Mouse (Mus musculus) intestine, embryonic 14.5 days (tissue): ENCODE results near the gene N4bp3. TPM values are rescaled to one million over a fixed set of nuclear protein-coding genes. Genes with fewer than 3 reads are reported as not detected.
A peak's percentile ranks its signal among the peaks of the same experiment; 100 is the strongest.
"Not testable (repeated sequence)": the region's sequence is repeated elsewhere in the genome, so short reads cannot be mapped to it uniquely, and the experiment has no call there.

ENCODE experiments used
- ATAC-seq: fragments of 200-750 bp; cut with Nextera tagmentation; replicated peaks from 2 replicates; pipeline ENCODE4 v1.8.0; 2017; ENCODE audit warnings: low read depth, moderate number of reproducible peaks, moderate TSS enrichment, moderate library complexity; ENCODE audit not compliant: low FRiP score, low TSS enrichment
- DNase-seq: peaks from one replicate; pipeline ENCODE4 v3.0.0-alpha.2; 2018; ENCODE audit warnings: low spot score
- H3K27ac ChIP-seq: fragments of 300-500 bp; sonication (generic); 2 replicates; pipeline ENCODE4 v1.5.1; 2014; ENCODE audit warnings: low read depth, mild to moderate bottlenecking, control low read depth
- H3K27me3 ChIP-seq: fragments of 300-500 bp; sonication (generic); replicated peaks from 2 replicates; pipeline ENCODE4 v1.6.1; 2014; ENCODE audit warnings: low read length, control low read depth; ENCODE audit not compliant: control insufficient read depth, insufficient read depth
- H3K36me3 ChIP-seq: fragments of 300-500 bp; sonication (generic); 2 replicates; pipeline ENCODE4 v1.6.1; 2014; ENCODE audit warnings: low read length, control low read depth; ENCODE audit not compliant: control insufficient read depth, insufficient read depth
- H3K4me1 ChIP-seq: fragments of 300-500 bp; sonication (generic); replicated peaks from 2 replicates; pipeline ENCODE4 v1.6.1; 2014; ENCODE audit warnings: low read length, control low read depth, mixed read lengths; ENCODE audit not compliant: control insufficient read depth, insufficient read depth
- H3K4me2 ChIP-seq: fragments of 300-500 bp; sonication (generic); 2 replicates; pipeline ENCODE4 v1.6.1; 2014; ENCODE audit warnings: low read length
- H3K4me3 ChIP-seq: fragments of 300-500 bp; sonication (generic); 2 replicates; pipeline ENCODE4 v1.5.1; 2014; ENCODE audit warnings: low read depth, low read length, control low read depth, mixed read lengths
- H3K9ac ChIP-seq: fragments of 300-500 bp; sonication (generic); 2 replicates; pipeline ENCODE4 v1.6.1; 2014; ENCODE audit warnings: mild to moderate bottlenecking, low read length
- H3K9me3 ChIP-seq: fragments of 300-500 bp; sonication (generic); 2 replicates; pipeline ENCODE4 v1.6.1; 2016; ENCODE audit warnings: low read length, control low read depth; ENCODE audit not compliant: control insufficient read depth
- WGBS: fragments of 180-500 bp; shearing (Covaris S2); extraction: QIAGEN DNeasy Blood & Tissue Kit; methylation state at CpG from one replicate; pipeline ENCODE4 v1.1.7; 2014; 5-methylcytosine and 5-hydroxymethylcytosine counted together
- polyA plus RNA-seq: library from polyadenylated mRNA; unstranded; fragments of >200 nt; fragmentation: Nextera tagmentation; extraction: Ambion mirVana; gene quantifications from 2 replicates; pipeline ENCODE4 v1.2.1, GENCODE M21; 2014

The N4bp3 gene
- polyA plus RNA-seq, 1 experiment from 2014 or later: 17.3 TPM

DNA sequence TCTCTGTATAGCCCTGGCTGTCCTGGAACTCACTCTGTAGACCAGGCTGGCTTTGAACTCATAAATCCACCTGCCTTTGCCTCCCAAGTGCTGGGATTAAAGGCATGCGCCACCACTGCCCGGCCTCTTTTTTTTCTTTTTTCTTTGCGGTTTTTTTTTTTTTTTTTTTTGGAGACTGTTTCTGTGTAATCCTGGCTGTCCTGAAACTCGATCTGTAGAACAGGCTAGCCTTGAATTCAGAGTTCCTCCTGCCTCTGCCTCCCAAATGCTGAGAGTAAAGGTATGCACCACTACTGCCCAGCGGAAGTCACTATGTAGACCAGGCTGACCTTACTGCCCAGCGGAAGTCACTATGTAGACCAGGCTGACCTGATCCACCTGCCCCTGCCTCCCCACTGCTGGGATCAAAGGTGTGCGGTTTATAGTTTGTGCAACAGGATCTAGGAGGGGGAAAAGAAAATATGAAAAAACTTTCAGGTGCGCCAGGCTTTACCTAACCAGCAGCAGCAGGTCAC is 31.7 kb downstream of the N4bp3 start:
- H3K4me3 ChIP-seq: peak overlapping the region; percentile 95
- peaks cover 18% of the 10 kb centered on the region; the same call in 1 of the 2 replicates for H3K4me1 ChIP-seq
- no peaks in the 10 kb centered on the region for H3K27me3 ChIP-seq
- DNase-seq (no peak), ATAC-seq (peak; percentile 33)
- H3K4me2 ChIP-seq: peak overlapping the region; percentile 85
- no peaks in the 10 kb centered on the region for H3K9me3 ChIP-seq
- 55% methylated on average over 8 of the region's 8 CpGs for WGBS
- H3K9ac ChIP-seq: no peak overlapping the region
- no peak overlapping the region for H3K27ac ChIP-seq
- H3K36me3 ChIP-seq: peaks cover 25% of the 10 kb centered on the region

DNA sequence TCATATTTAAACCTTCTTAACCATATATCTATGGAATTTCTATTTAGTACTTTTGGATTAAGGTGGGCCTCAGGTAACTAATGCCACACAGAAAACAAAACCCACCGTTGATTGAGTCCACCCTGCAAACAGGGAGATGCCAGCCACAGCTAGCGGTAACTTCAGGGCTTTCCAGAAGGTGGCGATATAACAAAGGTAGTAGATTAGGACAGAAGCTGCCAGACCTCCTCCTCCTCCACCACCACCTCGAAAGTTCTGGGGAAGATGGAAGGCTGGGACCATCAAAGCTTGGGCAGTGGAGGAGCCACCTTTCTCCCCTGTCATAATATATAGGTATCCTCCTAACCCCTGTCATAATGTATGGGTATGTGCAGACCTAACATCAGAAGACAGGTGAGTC is 32.9 kb downstream of the N4bp3 start:
- DNase-seq (peak; percentile 83), ATAC-seq (no peak)
- Histone ChIP-seq H3K9ac (no peak overlapping the region), H3K4me1 (peaks cover 18% of the 10 kb centered on the region; the same call in 1 of the 2 replicates), H3K27ac (no peak overlapping the region), H3K27me3 (no peaks in the 10 kb centered on the region), H3K36me3 (peaks cover 12% of the 10 kb centered on the region), H3K9me3 (no peaks in the 10 kb centered on the region), H3K4me2 (no peak overlapping the region), H3K4me3 (no peak overlapping the region)
- 6% methylated on average over 4 of the region's 4 CpGs for WGBS

GRCm38 (mm10) chr11:51616113-51616512 is 34.5 kb downstream of the N4bp3 start:
- H3K4me2 ChIP-seq: peak overlapping the region; percentile 76
- H3K4me3 ChIP-seq: peak overlapping the region; percentile 36
- DNase-seq, H3K9me3 ChIP-seq, H3K36me3 ChIP-seq, H3K27me3 ChIP-seq, ATAC-seq: not testable (repeated sequence)
- 91% methylated on average over 7 of the region's 7 CpGs for WGBS
- peak overlapping the region; percentile 58; the same call in 1 of the 2 replicates for H3K9ac ChIP-seq
- H3K27ac ChIP-seq: peak overlapping the region; percentile 89; the same call in 1 of the 2 replicates
- H3K4me1 ChIP-seq: peaks cover 18% of the 10 kb centered on the region; the same call in 1 of the 2 replicates

DNA sequence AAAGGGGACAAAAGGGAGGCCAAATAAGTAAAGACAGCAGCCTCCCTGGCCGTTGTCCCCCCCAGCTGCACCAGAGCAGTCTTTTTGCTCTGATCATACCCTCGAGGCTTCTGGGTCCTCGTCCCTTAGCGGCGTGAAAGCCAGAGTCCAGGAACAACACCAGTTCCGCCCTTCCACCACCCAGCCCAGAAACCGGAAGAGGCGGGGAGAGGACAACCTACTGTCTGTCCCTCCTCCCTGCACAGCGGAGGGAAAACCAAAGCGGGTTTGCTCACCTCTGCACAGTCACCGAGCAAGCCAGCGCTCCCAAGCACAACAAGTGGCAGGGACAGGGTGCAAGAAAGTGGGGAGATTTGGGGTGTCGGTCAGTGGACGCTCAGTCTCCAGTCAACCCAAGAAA is 35.0 kb downstream of the N4bp3 start:
- ATAC-seq (peak; percentile 55), DNase-seq (peak; percentile 83)
- Histone ChIP-seq H3K9ac (peak overlapping the region; percentile 58), H3K4me1 (peaks cover 15% of the 10 kb centered on the region; the same call in 1 of the 2 replicates), H3K4me2 (peak overlapping the region; percentile 76), H3K27me3 (no peaks in the 10 kb centered on the region), H3K9me3 (no peaks in the 10 kb centered on the region), H3K36me3 (no peaks in the 10 kb centered on the region), H3K27ac (peak overlapping the region; percentile 89), H3K4me3 (peak overlapping the region; percentile 36)
- WGBS: 4% methylated on average over 14 of the region's 14 CpGs

DNA sequence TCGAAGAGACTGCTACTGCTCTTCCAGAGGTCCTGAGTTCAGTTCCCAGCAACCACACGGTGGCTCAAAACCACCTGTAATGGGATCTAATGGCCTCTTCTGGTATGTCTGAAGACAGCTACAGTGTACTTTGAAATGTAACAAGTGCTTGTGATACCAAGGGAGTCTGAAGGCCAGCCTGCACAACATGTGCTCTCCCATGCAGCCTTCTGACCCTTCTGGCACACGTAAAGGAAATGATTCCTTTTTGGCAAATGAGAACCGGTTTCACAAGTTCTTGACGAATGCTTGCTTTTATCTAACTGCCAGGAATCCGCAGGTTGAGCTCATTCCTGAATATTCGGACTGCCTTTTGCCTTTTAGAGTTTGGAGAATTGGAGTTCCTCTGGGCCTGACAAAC is 35.5 kb downstream of the N4bp3 start:
- 31% methylated on average over 7 of the region's 7 CpGs for WGBS
- Histone ChIP-seq H3K4me2 (peak overlapping the region; percentile 76), H3K27ac (peak overlapping the region; percentile 89), H3K9me3 (no peaks in the 10 kb centered on the region), H3K36me3 (no peaks in the 10 kb centered on the region), H3K9ac (peak overlapping the region; percentile 58), H3K4me3 (peak overlapping the region; percentile 36), H3K27me3 (no peaks in the 10 kb centered on the region), H3K4me1 (peaks cover 10% of the 10 kb centered on the region; the same call in 1 of the 2 replicates)
- no peak for ATAC-seq
- no peak for DNase-seq

DNA sequence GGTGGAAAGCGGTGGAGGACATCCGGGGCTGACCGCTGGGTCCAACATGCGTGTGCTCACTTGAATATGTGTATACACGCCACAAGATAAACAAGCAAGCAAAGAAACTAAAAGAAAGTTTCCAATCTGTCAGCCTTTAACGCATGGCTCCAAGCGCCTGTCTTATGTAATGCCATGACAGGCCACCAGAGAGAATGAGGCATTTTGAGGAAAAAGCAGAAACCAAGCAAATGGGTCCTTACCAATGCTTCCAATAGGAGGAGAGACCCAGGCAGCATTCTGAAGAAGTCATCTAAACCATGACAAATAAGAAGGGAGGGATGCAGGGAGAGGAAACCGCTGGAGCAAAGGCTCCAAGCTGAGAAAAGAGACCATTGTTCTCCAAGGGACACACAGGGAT is 36.4 kb downstream of the N4bp3 start:
- DNase-seq: no peak
- peaks cover 9% of the 10 kb centered on the region; the same call in 1 of the 2 replicates for H3K4me1 ChIP-seq
- H3K9ac ChIP-seq: no peak overlapping the region
- H3K9me3 ChIP-seq: no peaks in the 10 kb centered on the region
- no peak overlapping the region for H3K27ac ChIP-seq
- no peaks in the 10 kb centered on the region for H3K36me3 ChIP-seq
- no peak for ATAC-seq
- H3K4me2 ChIP-seq: no peak overlapping the region
- H3K27me3 ChIP-seq: no peaks in the 10 kb centered on the region
- WGBS: 70% methylated on average over 8 of the region's 8 CpGs
- H3K4me3 ChIP-seq: no peak overlapping the region

- not testable (repeated sequence) for H3K27ac ChIP-seq, ATAC-seq
Observed at GRCm38 (mm10) chr11:51609940-51610339, 40.7 kb downstream of the N4bp3 start.

GRCm38 (mm10) chr11:51609266-51609909 is 41.3 kb downstream of the N4bp3 start:
- no peak for DNase-seq
- Histone ChIP-seq H3K9me3 (no peaks in the 10 kb centered on the region), H3K4me1 (peaks cover 13% of the 10 kb centered on the region), H3K4me3 (no peak overlapping the region), H3K27ac (no peak overlapping the region), H3K36me3 (peaks cover 10% of the 10 kb centered on the region), H3K4me2 (no peak overlapping the region), H3K27me3 (no peaks in the 10 kb centered on the region), H3K9ac (no peak overlapping the region)
- WGBS: 76% methylated on average over 3 of the region's 3 CpGs
- ATAC-seq: no peak

More at GRCm38 (mm10) chr11:51609940-51610339, 40.7 kb downstream of the N4bp3 start:
- H3K36me3 ChIP-seq, H3K9me3 ChIP-seq, H3K27me3 ChIP-seq, H3K4me3 ChIP-seq, H3K9ac ChIP-seq, H3K4me2 ChIP-seq, DNase-seq: not testable (repeated sequence)
- peaks cover 10% of the 10 kb centered on the region for H3K4me1 ChIP-seq
- 84% methylated on average over 5 of the region's 5 CpGs for WGBS
